Mouse (Mus musculus): ENCODE data around the gene Iqca. TPM values are rescaled to one million over a fixed set of nuclear protein-coding genes. Genes with fewer than 3 reads are reported as not detected.

Iqca gene
- polyA plus RNA-seq, 1 experiment from 2014 or later = 6.9 TPM

DNA sequence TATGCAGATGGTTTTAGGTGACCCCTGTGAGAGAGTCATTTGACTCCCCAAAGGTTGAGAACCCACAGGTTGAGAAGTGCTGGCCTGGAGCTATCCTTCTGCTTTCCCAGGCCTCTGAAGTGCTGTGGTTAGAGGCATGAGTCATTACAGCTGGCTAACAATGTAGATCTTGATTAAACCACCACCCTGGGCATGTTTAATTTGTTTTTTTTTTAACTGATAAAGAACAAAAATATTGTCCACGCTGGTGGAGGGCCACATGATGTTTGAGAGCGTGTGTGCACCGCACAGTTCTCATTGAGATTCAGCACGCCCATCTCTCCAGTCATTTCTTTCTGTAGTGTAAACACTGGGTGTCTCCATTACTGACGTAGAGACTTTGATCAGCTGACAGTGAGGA is 24.8 kb upstream of the Iqca start:
- ATAC-seq (ENCODE audit: insufficient number of reproducible peaks, low FRiP score, low TSS enrichment, low read depth) = no peak
- Histone ChIP-seq H3K9me3 (replicated peaks) (no peaks in the 10 kb centered on the region), H3K27ac (replicated peaks) (no peak overlapping the region), H3K4me3 (replicated peaks) (no peak overlapping the region), H3K4me2 (replicated peaks) (no peak overlapping the region), H3K36me3 (no peaks in the 10 kb centered on the region), H3K9ac (no peak overlapping the region), H3K4me1 (peaks cover 23% of the 10 kb centered on the region), H3K27me3 (no peaks in the 10 kb centered on the region)
- WGBS = 66% methylated on average over 5 of the region's 5 CpGs

DNA sequence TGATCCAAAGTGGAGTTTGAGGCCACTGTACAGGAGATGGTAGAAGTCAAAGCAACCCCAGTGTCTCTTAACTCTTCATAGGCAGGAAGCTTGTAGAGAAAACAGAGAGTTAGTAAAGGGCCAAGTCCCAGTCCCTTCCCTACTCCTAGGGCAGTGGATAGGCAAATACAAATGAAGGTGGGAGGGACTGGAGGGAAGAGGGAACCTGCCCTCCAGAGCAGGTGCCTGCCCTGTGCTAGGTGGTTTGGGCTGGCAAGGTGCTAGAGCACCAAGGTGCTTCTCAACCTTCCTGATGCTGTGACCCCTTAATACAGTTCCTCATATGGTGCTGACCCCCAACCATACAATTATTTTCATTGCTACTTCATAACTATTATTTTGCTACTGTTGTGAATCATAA is 24.4 kb upstream of the Iqca start:
- H3K4me2 ChIP-seq (replicated peaks) = no peak overlapping the region
- no peak overlapping the region for H3K27ac ChIP-seq (replicated peaks)
- H3K27me3 ChIP-seq = no peaks in the 10 kb centered on the region
- no peak overlapping the region for H3K4me3 ChIP-seq (replicated peaks)
- no peak overlapping the region for H3K9ac ChIP-seq
- peaks cover 23% of the 10 kb centered on the region for H3K4me1 ChIP-seq
- H3K9me3 ChIP-seq (replicated peaks) = no peaks in the 10 kb centered on the region
- H3K36me3 ChIP-seq = no peaks in the 10 kb centered on the region
- no peak for ATAC-seq (ENCODE audit: insufficient number of reproducible peaks, low FRiP score, low TSS enrichment, low read depth)

DNA sequence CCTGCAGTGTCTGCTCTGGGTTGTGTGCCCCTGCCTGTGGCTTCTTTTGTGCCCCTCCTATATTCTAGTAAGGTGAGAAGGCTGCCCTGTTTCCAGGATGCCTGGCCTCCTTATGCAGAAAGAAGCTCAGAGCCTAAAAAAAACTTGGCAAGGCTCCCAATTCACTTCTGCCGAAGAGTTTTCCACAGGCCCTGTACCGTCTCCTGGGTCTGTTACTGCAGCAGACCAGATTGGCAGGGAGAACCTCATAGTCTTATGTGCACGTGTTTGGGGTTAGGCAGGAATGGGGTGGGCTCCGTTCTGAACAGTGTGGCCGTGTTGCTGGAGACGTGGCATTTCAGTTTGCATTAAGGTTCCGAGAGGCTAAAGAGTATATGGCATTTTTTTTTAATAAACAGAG is 23.0 kb upstream of the Iqca start:
- Histone ChIP-seq H3K4me1 (peaks cover 23% of the 10 kb centered on the region), H3K27ac (replicated peaks) (peak overlapping the region; percentile 40), H3K9me3 (replicated peaks) (no peaks in the 10 kb centered on the region), H3K4me3 (replicated peaks) (no peak overlapping the region), H3K36me3 (no peaks in the 10 kb centered on the region), H3K27me3 (no peaks in the 10 kb centered on the region), H3K4me2 (replicated peaks) (no peak overlapping the region), H3K9ac (no peak overlapping the region)
- ATAC-seq (ENCODE audit: insufficient number of reproducible peaks, low FRiP score, low TSS enrichment, low read depth) = peak; percentile 81
- 6% methylated on average over 7 of the region's 7 CpGs for WGBS

DNA sequence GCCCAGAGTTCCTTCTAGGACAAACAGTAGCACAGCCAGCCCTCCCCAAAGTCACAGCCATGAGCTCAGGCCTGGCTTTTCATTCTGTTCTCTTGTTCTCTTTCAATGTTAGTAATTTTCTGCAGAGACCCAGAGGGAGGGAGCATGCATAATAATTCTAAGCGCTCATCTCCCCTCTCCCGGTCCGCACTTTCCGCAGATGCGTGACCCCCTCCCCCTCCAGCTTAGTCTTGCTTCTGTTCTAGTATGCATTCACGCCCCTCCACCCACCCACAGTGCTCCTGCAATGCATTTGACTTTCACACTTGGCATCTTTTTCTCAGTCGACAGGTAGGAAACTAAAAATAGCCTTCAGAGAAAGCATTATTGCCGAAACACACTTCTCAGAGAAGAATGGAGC is 21.1 kb upstream of the Iqca start:
- 46% methylated on average over 8 of the region's 8 CpGs for WGBS
- Histone ChIP-seq H3K36me3 (no peaks in the 10 kb centered on the region), H3K4me2 (replicated peaks) (no peak overlapping the region), H3K9me3 (replicated peaks) (no peaks in the 10 kb centered on the region), H3K4me1 (peaks cover 23% of the 10 kb centered on the region), H3K27me3 (no peaks in the 10 kb centered on the region), H3K4me3 (replicated peaks) (no peak overlapping the region), H3K27ac (replicated peaks) (no peak overlapping the region), H3K9ac (no peak overlapping the region)
- ATAC-seq (ENCODE audit: insufficient number of reproducible peaks, low FRiP score, low TSS enrichment, low read depth) = no peak

DNA sequence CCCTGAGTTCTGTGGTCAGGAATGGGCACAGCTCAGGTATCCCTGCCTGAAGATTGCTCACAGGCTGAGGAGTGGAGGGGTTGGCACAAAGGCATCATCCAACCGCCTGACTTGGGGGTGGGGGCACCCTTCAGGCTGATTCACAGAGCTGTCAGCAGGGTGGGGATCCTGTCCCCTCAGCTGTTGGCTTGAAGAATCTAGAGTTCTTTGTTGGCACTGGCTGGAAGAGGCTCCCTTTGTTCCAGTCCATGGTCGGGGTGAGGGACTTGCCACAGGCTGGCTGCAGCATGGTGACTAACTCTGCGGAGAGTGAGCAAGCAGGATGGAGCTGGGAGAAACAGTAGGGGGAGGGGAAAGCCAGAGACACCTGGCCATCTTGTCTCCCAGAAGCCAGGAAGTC is 11.1 kb upstream of the Iqca start:
- Histone ChIP-seq H3K4me1 (peaks cover 26% of the 10 kb centered on the region), H3K36me3 (no peaks in the 10 kb centered on the region), H3K4me3 (replicated peaks) (no peak overlapping the region), H3K27me3 (no peaks in the 10 kb centered on the region), H3K9me3 (replicated peaks) (no peaks in the 10 kb centered on the region), H3K27ac (replicated peaks) (no peak overlapping the region), H3K9ac (no peak overlapping the region), H3K4me2 (replicated peaks) (no peak overlapping the region)
- ATAC-seq (ENCODE audit: insufficient number of reproducible peaks, low FRiP score, low TSS enrichment, low read depth) = peak; percentile 78
- 28% methylated on average over 3 of the region's 3 CpGs for WGBS

DNA sequence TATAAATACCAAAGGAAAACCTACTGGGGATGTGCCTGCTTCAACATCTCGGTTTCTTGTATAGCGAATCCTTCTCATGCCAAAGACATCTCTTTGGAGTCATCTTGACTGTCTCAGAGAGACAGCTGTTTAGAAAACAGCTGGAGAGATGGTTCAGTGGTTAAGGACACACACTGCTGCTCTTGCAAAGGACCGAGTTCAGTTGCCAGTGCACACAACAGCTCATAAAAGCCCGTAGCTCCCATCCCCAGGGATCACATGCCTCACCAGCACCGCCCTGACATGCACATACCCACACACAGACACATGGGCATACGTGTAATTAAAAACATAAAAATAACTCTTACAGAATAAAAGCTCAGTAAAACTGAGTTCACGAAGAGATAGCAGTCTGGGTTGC is 10.0 kb upstream of the Iqca start:
- Histone ChIP-seq H3K4me3 (replicated peaks) (no peak overlapping the region), H3K27ac (replicated peaks) (peak overlapping the region; percentile 53), H3K9me3 (replicated peaks) (no peaks in the 10 kb centered on the region), H3K27me3 (no peaks in the 10 kb centered on the region), H3K9ac (no peak overlapping the region), H3K4me1 (peaks cover 26% of the 10 kb centered on the region), H3K36me3 (no peaks in the 10 kb centered on the region), H3K4me2 (replicated peaks) (no peak overlapping the region)
- ATAC-seq (ENCODE audit: insufficient number of reproducible peaks, low FRiP score, low TSS enrichment, low read depth) = no peak
- WGBS = 47% methylated on average over 7 of the region's 7 CpGs

DNA sequence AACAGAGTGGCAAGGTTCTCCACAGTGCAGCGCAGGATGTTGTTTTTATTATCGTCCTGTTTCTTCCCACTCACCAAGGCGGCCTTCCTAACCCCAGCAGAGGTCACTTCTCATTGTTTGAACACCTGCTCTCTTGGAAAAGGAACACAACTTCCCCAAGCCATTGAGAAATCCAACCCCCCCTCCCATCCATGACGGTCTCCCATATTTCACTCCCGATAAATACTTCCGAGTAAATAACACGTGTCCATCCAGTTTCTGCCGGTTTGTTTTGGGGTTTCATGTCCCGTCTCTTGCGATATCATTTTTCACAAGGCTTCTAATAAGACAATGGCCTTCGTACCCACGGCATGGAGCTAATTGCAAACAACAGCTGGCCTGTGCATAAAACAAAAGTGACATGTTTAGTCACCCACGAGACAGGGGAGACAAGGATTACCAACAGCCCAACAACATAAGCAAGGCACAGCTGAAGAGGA is 9.2 kb upstream of the Iqca start:
- 69% methylated on average over 13 of the region's 13 CpGs for WGBS
- no peak overlapping the region for H3K27ac ChIP-seq (replicated peaks)
- H3K4me1 ChIP-seq = peaks cover 26% of the 10 kb centered on the region
- no peaks in the 10 kb centered on the region for H3K27me3 ChIP-seq
- no peaks in the 10 kb centered on the region for H3K36me3 ChIP-seq
- H3K9me3 ChIP-seq (replicated peaks) = no peaks in the 10 kb centered on the region
- H3K4me2 ChIP-seq (replicated peaks) = no peak overlapping the region
- H3K4me3 ChIP-seq (replicated peaks) = no peak overlapping the region
- ATAC-seq (ENCODE audit: insufficient number of reproducible peaks, low FRiP score, low TSS enrichment, low read depth) = no peak
- H3K9ac ChIP-seq = no peak overlapping the region

DNA sequence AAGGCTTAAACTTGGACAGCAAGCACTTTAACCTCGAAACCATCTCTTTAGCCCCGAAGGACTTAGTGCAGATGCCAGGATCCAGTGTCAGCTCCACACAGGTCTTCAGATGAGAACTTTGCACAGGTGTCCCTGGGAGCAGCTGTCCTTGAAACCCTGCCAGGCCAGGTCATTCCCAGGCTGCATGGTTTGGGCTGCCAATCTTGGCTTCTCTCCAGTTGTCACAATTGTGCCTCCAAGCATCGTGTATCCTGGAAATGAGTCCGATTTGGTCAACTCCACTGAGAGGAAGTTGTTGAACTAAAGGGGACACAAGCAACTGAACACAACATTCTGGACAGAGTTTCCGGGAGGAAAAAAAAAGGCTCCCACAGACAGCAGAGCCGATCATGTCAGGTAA is 8.4 kb upstream of the Iqca start:
- no peak overlapping the region for H3K4me3 ChIP-seq (replicated peaks)
- 68% methylated on average over 6 of the region's 6 CpGs for whole genome bisulfite sequencing
- H3K27ac ChIP-seq (replicated peaks) = no peak overlapping the region
- H3K27me3 ChIP-seq = no peaks in the 10 kb centered on the region
- ATAC-seq (ENCODE audit: insufficient number of reproducible peaks, low FRiP score, low TSS enrichment, low read depth) = no peak
- no peaks in the 10 kb centered on the region for H3K36me3 ChIP-seq
- peaks cover 26% of the 10 kb centered on the region for H3K4me1 ChIP-seq
- no peak overlapping the region for H3K9ac ChIP-seq
- H3K9me3 ChIP-seq (replicated peaks) = no peaks in the 10 kb centered on the region
- H3K4me2 ChIP-seq (replicated peaks) = no peak overlapping the region

DNA sequence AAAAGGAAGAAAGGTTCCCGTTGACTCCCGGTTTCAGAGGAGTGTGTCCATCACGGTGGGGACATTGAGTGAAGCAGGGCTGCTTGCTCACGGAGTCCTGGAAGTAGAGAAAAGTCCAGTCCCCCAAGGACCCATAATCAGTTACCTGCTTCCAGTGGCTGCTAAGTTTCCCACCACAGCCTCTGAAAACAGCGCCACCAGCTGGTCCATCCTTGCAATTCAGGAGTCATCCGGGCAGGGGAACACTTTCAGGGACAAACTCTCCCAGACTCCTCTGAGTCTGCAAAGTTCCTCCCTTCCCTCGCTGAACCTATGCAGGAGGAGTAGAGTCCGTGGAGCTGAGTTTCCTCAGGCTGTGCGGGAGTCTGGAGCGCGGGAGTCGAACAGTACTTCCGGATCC is 6.7 kb upstream of the Iqca start:
- no peak for ATAC-seq (ENCODE audit: insufficient number of reproducible peaks, low FRiP score, low TSS enrichment, low read depth)
- Histone ChIP-seq H3K4me1 (peaks cover 26% of the 10 kb centered on the region), H3K27ac (replicated peaks) (no peak overlapping the region), H3K4me2 (replicated peaks) (no peak overlapping the region), H3K36me3 (no peaks in the 10 kb centered on the region), H3K9ac (no peak overlapping the region), H3K4me3 (replicated peaks) (no peak overlapping the region), H3K27me3 (no peaks in the 10 kb centered on the region), H3K9me3 (replicated peaks) (no peaks in the 10 kb centered on the region)
- WGBS = 37% methylated on average over 13 of the region's 13 CpGs

DNA sequence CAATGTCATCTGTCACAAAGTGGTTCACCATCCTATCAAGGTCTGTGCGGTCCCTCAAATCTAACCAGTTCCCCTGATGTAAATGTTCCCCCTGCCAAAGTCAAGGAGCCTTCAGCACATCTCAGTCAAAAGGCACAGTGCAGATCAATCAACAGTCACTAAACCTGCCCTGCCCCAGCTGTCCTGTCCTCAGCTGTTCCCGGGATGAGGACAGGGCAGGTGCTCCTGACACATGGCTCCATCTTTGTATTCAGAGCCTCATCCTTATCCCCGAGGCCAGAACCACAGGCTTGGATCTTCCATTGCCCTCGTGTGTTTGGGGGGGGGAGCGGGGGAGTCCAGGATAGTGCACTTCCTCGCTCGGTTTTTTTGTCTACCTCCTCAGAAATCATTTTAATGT is 3.4 kb upstream of the Iqca start:
- H3K27me3 ChIP-seq = no peaks in the 10 kb centered on the region
- no peak overlapping the region for H3K4me3 ChIP-seq (replicated peaks)
- H3K4me2 ChIP-seq (replicated peaks) = no peak overlapping the region
- ATAC-seq (ENCODE audit: insufficient number of reproducible peaks, low FRiP score, low TSS enrichment, low read depth) = no peak
- no peaks in the 10 kb centered on the region for H3K36me3 ChIP-seq
- H3K9me3 ChIP-seq (replicated peaks) = no peaks in the 10 kb centered on the region
- H3K4me1 ChIP-seq = peaks cover 29% of the 10 kb centered on the region
- 62% methylated on average over 7 of the region's 7 CpGs for WGBS
- no peak overlapping the region for H3K9ac ChIP-seq
- no peak overlapping the region for H3K27ac ChIP-seq (replicated peaks)

DNA sequence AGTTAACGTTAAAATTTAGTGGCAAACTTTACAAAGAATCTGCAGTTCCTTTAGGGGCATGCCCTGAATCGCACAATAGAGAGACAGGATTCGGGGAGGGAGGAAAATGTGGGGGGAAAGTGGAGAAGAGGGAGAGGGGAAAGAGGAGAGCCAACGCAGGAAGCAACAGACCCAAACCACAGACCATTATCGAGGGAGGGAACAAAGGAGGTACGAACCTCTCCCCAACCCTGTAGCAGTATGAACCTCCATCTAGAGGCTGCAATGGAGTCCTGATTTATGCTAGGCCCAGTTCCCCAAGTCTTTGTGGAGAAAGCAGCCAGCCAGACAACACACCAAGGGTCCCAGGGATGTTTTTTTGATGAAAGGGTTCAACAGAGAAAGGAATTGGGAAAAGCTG is 586 bp upstream of the Iqca start:
- no peak for ATAC-seq (ENCODE audit: insufficient number of reproducible peaks, low FRiP score, low TSS enrichment, low read depth)
- Histone ChIP-seq H3K27ac (replicated peaks) (peak overlapping the region; percentile 45; the same call in 1 of the 2 replicates), H3K4me2 (replicated peaks) (peak overlapping the region; percentile 50), H3K9ac (no peak overlapping the region), H3K36me3 (no peaks in the 10 kb centered on the region), H3K27me3 (no peaks in the 10 kb centered on the region), H3K4me1 (peaks cover 23% of the 10 kb centered on the region), H3K9me3 (replicated peaks) (no peaks in the 10 kb centered on the region), H3K4me3 (replicated peaks) (peak overlapping the region; percentile 28)
- whole genome bisulfite sequencing = 14% methylated on average over 6 of the region's 6 CpGs

DNA sequence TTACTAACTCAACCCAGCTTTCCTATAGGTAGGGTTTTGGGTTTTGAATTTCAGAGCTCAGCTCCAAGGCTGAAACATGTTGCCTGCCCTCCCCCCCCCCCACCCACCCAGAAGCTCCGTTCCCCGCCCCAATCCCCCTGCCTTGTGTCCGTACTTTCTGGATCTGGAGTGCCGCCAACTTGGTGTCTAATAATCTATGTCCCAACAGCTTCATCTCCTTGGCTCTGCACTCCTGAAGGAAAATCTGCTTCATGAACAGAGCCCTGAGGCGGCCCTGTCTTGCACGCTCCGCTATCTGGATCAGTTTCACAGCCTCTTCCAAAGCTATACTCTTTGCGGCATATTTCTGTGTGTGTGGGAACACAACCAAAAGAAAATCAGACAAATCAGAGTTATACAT is 13.5 kb downstream of the Iqca start:
- Histone ChIP-seq H3K27ac (replicated peaks) (peak overlapping the region; percentile 65), H3K4me3 (replicated peaks) (no peak overlapping the region), H3K9me3 (replicated peaks) (no peaks in the 10 kb centered on the region), H3K27me3 (no peaks in the 10 kb centered on the region), H3K4me2 (replicated peaks) (no peak overlapping the region), H3K9ac (no peak overlapping the region), H3K36me3 (no peaks in the 10 kb centered on the region), H3K4me1 (peaks cover 22% of the 10 kb centered on the region)
- WGBS = 26% methylated on average over 8 of the region's 8 CpGs
- ATAC-seq (ENCODE audit: insufficient number of reproducible peaks, low FRiP score, low TSS enrichment, low read depth) = no peak; the same call in 1 of the 2 replicates
